Mouse (Mus musculus) megakaryocyte-erythroid progenitor cell, adult 5-6 weeks (primary cell): Measurements from ENCODE around the gene Rnf41. TPM values are rescaled to one million over a fixed set of nuclear protein-coding genes. Genes with fewer than 3 reads are reported as not detected.

Experiments used
- ATAC-seq: replicated peaks from 2 replicates; pipeline ENCODE4 v1.8.0; 2016; ENCODE audit warnings: mild to moderate bottlenecking, inconsistent platforms; ENCODE audit not compliant: severe bottlenecking, poor library complexity, low FRiP score, low TSS enrichment
- total RNA-seq, 2 experiments: library from RNA; stranded (forward) in 1 of 2; stranded (reverse) in 1 of 2; fragments of 200-1000, 215-1000 nt in 1 of 2; fragments of >200 nt in 1 of 2; fragmentation: Nextera tagmentation in 1 of 2; gene quantifications; 2 replicates each; pipeline ENCODE4 v1.2.3; 2014 to 2017

The Rnf41 gene
- total RNA-seq, 2 experiments from 2014 or later: 12.9 to 21.6 TPM

- ATAC-seq: no peak
These were observed 46.2 kb downstream of the Rnf41 start for GRCm38 (mm10) chr10:128457676-128458075.

DNA sequence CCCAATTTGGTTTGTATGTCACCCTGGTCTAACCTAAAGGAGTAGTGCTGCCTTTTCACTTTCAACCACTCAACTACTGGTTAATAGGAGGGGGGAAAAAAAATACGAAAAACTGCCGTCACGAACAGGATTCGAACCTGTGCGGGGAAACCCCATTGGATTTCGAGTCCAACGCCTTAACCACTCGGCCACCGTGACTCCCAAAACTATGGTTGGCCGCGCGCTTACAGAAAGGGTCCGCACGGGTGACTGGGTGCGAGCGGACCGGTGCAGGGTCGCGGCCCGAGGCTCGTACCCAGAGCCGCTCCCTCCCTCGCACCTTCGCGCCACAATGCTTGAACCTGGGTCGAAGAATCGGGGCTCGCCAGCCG lies 46.9 kb downstream of the Rnf41 start:
- peak; percentile 72 for ATAC-seq

DNA sequence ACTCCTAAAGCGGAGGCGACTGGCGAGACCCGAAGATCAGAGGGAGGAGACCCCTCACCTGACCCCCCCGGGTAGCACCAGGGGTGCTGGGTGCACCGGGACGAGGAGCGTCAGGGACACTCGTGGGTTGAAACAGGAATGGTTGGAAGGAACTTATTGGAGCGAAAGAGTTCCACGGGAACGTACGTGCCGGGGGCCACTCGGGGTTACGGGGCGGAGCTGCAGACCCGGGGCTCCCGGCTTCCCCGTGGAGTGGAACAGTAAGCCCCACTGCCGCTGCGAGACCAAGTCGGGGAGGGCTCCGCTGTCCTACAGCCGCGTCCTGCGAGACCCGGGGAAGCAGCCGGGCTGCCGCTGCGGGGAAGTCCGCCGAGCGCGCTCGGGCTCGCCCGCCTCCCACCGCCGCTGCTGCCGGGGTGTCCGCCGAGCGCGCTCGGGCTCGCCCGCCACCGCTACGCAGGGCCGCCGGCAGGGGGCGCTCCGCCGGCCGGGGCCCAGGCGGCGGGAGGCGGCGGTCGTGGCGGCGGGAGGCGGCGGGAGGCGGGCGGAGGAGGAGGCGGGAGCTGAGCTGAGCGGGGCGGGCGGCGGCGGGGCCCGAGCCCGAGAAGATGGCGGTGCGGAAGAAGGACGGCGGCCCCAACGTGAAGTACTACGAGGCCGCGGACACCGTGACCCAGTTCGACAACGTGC lies 47.4 kb downstream of the Rnf41 start, which contains the start of gene Smarcc2:
Gene Smarcc2 (plus strand): TSS at position 530 of the 690 bp plus-strand sequence.
- peak; percentile 50 for ATAC-seq

DNA sequence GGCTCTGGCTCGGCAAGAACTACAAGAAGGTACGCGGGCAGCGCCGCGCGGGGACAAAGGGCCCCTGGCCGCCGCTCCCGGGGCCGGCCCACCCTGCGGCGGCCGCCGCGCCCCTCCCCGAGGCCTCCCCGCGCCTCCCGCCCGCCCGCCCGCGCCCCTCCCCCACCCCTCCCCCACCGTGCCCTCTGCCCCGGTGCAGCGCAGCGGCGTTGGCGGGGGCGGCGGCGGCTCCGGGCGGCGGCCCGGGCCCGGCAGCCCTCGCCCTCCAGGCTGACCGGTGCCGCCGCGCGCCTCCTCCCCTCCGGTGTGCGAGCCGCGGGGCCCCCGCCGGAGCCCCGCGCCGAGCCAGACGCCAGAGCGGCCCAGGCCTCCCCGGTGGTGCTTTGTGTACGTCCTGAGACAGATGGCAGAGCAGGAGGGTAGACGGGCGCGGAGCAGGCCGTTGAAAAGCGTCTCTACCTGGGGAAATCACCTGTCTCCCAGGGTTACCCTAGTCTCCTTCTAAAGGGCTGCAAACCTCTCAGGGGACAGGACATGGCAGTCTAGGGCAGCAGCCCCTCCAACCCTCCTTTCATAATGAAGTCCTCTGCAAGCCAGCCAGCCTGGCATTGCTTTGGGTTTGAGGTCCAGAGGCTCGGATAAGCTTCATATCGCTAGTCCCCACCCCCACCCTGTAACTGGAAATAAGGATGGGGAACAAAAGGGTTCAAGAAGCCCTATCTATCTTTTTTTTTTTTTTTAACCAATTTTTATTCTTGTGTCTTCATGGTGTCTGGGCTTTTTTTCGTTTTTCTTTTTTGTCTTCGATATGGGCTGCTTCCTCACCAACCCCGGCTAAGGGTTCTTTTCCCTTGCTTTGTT lies 48.2 kb downstream of the Rnf41 start:
- peak; percentile 39; the same call in 1 of the 2 replicates for ATAC-seq

DNA sequence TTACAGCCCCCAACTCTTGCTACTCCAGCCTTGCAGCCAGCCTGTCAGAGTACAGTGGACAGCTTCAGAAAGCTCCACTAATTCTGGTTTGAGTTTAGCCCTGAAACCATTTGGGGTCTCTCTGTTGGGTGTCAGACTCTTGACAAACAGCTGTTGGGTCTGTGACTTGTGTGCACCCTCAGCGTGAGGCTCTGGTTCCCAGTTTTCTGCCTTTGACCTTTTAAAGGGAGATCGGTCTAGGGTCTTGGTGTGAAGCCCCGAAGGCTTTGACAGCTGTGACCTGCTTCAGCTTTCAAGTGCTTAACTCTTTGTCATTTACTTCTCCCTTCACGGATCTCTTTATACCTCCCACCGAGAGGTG lies 48.8 kb downstream of the Rnf41 start:
- no peak for ATAC-seq

GRCm38 (mm10) chr10:128474366-128474765 lies 62.9 kb downstream of the Rnf41 start:
- ATAC-seq: no peak

GRCm38 (mm10) chr10:128486370-128486769 lies 74.9 kb downstream of the Rnf41 start:
- ATAC-seq: no peak

DNA sequence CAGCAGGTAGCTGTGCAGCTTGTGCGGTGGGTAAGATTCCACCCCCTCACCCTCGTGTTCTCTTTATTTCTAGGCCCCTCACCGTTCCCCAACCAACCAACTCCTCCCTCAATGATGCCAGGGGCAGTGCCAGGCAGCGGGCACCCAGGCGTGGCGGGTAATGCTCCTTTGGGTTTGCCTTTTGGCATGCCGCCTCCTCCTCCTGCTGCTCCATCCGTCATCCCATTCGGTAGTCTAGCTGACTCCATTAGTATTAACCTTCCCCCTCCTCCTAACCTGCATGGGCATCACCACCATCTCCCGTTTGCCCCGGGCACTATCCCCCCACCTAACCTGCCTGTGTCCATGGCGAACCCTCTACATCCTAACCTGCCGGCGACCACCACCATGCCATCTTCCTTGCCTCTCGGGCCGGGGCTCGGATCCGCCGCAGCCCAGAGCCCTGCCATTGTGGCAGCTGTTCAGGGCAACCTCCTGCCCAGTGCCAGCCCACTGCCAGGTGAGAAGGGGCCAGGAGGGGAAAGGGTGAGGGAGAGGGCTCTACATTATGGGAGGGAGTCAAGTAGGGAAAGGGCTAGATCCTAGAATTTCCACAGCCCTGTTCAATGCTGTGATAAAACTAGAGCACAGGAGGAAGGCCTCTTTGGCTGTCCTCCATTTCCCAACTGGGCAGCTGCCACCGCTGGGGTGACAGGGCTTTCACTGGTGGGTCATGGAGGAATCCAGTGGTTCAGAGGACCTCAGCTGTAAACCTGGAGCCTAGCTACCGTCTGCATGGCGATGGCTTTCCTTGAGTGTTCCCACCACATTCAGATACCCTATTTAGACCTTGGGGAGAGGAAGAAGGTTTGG lies 76.6 kb downstream of the Rnf41 start:
- no peak for ATAC-seq

- ATAC-seq: no peak
These were observed 77.3 kb downstream of the Rnf41 start for GRCm38 (mm10) chr10:128488776-128489175.

DNA sequence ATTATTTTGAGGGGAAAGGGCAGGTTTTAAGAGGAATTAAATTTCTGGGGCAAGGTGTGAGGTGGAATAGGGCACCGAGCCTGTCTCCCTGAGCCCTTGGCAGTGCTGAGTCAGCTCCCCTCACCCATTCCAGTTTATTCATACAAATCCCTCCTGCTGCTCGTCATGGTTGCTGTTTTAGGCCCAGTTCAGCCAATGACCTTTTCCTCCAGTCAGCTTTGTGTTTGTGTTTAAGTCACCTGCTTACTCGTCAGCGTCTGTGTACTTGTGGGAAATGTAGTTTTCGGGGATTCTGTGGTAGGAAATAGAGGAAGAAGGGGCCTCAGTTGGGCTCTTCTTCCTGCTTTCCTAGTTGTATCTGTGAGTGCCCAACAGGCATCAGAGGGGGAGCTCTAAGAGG lies 77.9 kb downstream of the Rnf41 start:
- no peak for ATAC-seq

DNA sequence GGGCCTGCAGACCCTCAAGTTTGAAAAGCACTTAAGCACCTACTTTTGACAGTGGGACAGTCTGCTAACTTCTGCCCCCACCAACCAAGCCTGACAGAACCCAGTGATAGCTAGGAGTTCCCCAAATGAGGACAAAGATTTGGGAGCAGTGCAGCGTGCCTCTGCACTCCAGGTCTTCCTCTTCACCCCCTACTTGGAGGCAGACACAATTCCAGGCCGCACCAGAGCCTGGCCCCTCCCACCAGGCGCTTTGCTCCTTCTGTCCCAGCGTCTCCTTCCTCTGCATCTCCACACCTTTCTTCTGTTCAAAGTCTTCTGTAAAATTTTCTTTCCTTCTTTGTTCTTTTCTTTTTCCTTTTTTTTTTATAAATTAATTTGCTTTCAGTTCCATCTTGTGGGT lies 78.3 kb downstream of the Rnf41 start:
- no peak for ATAC-seq

DNA sequence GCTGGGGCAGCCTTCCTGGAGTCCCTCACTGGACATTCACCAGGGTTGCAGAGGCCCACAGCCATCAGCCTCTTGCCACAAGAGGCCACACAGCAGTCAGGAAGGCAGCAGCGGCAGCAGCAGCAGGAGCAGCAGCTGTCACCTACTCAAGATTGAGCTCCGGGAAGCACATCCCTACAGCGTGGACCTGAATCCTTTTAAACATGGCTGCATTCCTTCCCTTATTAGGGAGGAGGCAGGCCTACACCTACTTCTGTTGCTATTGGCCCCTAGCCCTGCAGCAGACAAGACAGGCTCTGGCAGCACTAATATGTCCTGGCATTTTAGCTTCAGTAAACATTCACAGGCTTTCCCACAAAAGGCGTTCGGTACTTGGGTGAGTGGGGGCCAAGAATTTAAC lies 78.8 kb downstream of the Rnf41 start:
- ATAC-seq: no peak

GRCm38 (mm10) chr10:128490912-128491311 lies 79.5 kb downstream of the Rnf41 start:
- ATAC-seq: no peak

Other genes with a start within 250 kb of the Rnf41 start
- gene Rbms2, start 231.4 kb upstream of the Rnf41 start, total RNA-seq (2014; fragmentation: Nextera tagmentation): 25.2 and 31.5 TPM in 2 replicates
- 9.1 and 10.9 TPM in 2 replicates for gene Rbms2, start 231.4 kb upstream of the Rnf41 start, total RNA-seq (2017)
- gene Gls2, start 217.2 kb upstream of the Rnf41 start, total RNA-seq (2014; fragmentation: Nextera tagmentation): 8.8 and 15.0 TPM in 2 replicates
- gene Gls2, start 217.2 kb upstream of the Rnf41 start, total RNA-seq (2017): 9.1 and 16.7 TPM in 2 replicates
- 37.3 and 44.4 TPM in 2 replicates for gene Spryd4, start 199.8 kb upstream of the Rnf41 start, total RNA-seq (2014; fragmentation: Nextera tagmentation)
- gene Spryd4, start 199.8 kb upstream of the Rnf41 start, total RNA-seq (2017): 31.2 and 39.7 TPM in 2 replicates
- 0.74 TPM in 1 of 2 replicates, not detected in the other for gene Mip, start 185.8 kb upstream of the Rnf41 start, total RNA-seq (2014; fragmentation: Nextera tagmentation)
- gene Mip, start 185.8 kb upstream of the Rnf41 start, total RNA-seq (2017): 1.6 TPM in 1 of 2 replicates, not detected in the other
- gene Timeless, start 179.6 kb upstream of the Rnf41 start, total RNA-seq (2014; fragmentation: Nextera tagmentation): 104 and 125 TPM in 2 replicates
- 105 and 128 TPM in 2 replicates for gene Timeless, start 179.6 kb upstream of the Rnf41 start, total RNA-seq (2017)
- 1.3 and 1.7 TPM in 2 replicates for gene Apon, start 157.6 kb upstream of the Rnf41 start, total RNA-seq (2014; fragmentation: Nextera tagmentation)
- gene Apon, start 157.6 kb upstream of the Rnf41 start, total RNA-seq (2017): not detected in 2 replicates
- not detected in 2 replicates for gene Apof, start 143.0 kb upstream of the Rnf41 start, total RNA-seq (2014; fragmentation: Nextera tagmentation)
- not detected in 2 replicates for gene Apof, start 143.0 kb upstream of the Rnf41 start, total RNA-seq (2017)
- gene Stat2, start 141.1 kb upstream of the Rnf41 start, total RNA-seq (2014; fragmentation: Nextera tagmentation): 24.3 and 35.7 TPM in 2 replicates
- gene Stat2, start 141.1 kb upstream of the Rnf41 start, total RNA-seq (2017): 8.1 and 9.0 TPM in 2 replicates
- not detected in 2 replicates for gene Il23a, start 112.9 kb upstream of the Rnf41 start, total RNA-seq (2014; fragmentation: Nextera tagmentation)
- gene Il23a, start 112.9 kb upstream of the Rnf41 start, total RNA-seq (2017): not detected in 2 replicates
- gene Pan2, start 108.3 kb upstream of the Rnf41 start, total RNA-seq (2014; fragmentation: Nextera tagmentation): 37.0 and 40.7 TPM in 2 replicates
- 14.2 and 18.0 TPM in 2 replicates for gene Pan2, start 108.3 kb upstream of the Rnf41 start, total RNA-seq (2017)
- gene Cnpy2, start 89.2 kb upstream of the Rnf41 start, total RNA-seq (2014; fragmentation: Nextera tagmentation): 62.8 and 95.5 TPM in 2 replicates
- 86.0 and 87.5 TPM in 2 replicates for gene Cnpy2, start 89.2 kb upstream of the Rnf41 start, total RNA-seq (2017)
- gene Cs, start 73.9 kb upstream of the Rnf41 start, total RNA-seq (2014; fragmentation: Nextera tagmentation): 226 and 251 TPM in 2 replicates
- 113 and 182 TPM in 2 replicates for gene Cs, start 73.9 kb upstream of the Rnf41 start, total RNA-seq (2017)
- gene Coq10a, start 42.7 kb upstream of the Rnf41 start, total RNA-seq (2014; fragmentation: Nextera tagmentation): 12.9 and 16.8 TPM in 2 replicates
- gene Coq10a, start 42.7 kb upstream of the Rnf41 start, total RNA-seq (2017): 8.8 and 10.9 TPM in 2 replicates
- gene Ankrd52, start 34.5 kb upstream of the Rnf41 start, total RNA-seq (2014; fragmentation: Nextera tagmentation): 62.2 and 68.5 TPM in 2 replicates
- 8.3 and 11.7 TPM in 2 replicates for gene Ankrd52, start 34.5 kb upstream of the Rnf41 start, total RNA-seq (2017)
- gene Slc39a5, start 10.4 kb upstream of the Rnf41 start, total RNA-seq (2014; fragmentation: Nextera tagmentation): not detected in 2 replicates
- not detected in 2 replicates for gene Slc39a5, start 10.4 kb upstream of the Rnf41 start, total RNA-seq (2017)
- 63.0 and 130 TPM in 2 replicates for gene Nabp2, start 165 bp upstream of the Rnf41 start, total RNA-seq (2014; fragmentation: Nextera tagmentation)
- 54.4 and 98.8 TPM in 2 replicates for gene Nabp2, start 165 bp upstream of the Rnf41 start, total RNA-seq (2017)
- 98.5 and 119 TPM in 2 replicates for gene Smarcc2, start 47.6 kb downstream of the Rnf41 start, total RNA-seq (2014; fragmentation: Nextera tagmentation)
- 62.9 and 73.3 TPM in 2 replicates for gene Smarcc2, start 47.6 kb downstream of the Rnf41 start, total RNA-seq (2017)
- gene Myl6, start 82.5 kb downstream of the Rnf41 start, total RNA-seq (2014; fragmentation: Nextera tagmentation): 655 and 828 TPM in 2 replicates
- 663 and 819 TPM in 2 replicates for gene Myl6, start 82.5 kb downstream of the Rnf41 start, total RNA-seq (2017)
- gene Myl6b, start 87.0 kb downstream of the Rnf41 start, total RNA-seq (2014; fragmentation: Nextera tagmentation): 3.7 and 6.3 TPM in 2 replicates
- gene Myl6b, start 87.0 kb downstream of the Rnf41 start, total RNA-seq (2017): 0.56 TPM in 1 of 2 replicates, not detected in the other
- 49.7 and 53.8 TPM in 2 replicates for gene Esyt1, start 114.2 kb downstream of the Rnf41 start, total RNA-seq (2014; fragmentation: Nextera tagmentation)
- 59.2 and 66.2 TPM in 2 replicates for gene Esyt1, start 114.2 kb downstream of the Rnf41 start, total RNA-seq (2017)
- 5.6 and 6.7 TPM in 2 replicates for gene Zc3h10, start 136.1 kb downstream of the Rnf41 start, total RNA-seq (2014; fragmentation: Nextera tagmentation)
- 8.3 and 10.2 TPM in 2 replicates for gene Zc3h10, start 136.1 kb downstream of the Rnf41 start, total RNA-seq (2017)
- gene Rpl41, start 137.6 kb downstream of the Rnf41 start, total RNA-seq (2014; fragmentation: Nextera tagmentation): 7,210 and 7,602 TPM in 2 replicates
- gene Rpl41, start 137.6 kb downstream of the Rnf41 start, total RNA-seq (2017): 3,211 and 3,934 TPM in 2 replicates
- 419 and 446 TPM in 2 replicates for gene Pa2g4, start 154.3 kb downstream of the Rnf41 start, total RNA-seq (2014; fragmentation: Nextera tagmentation)
- 426 and 489 TPM in 2 replicates for gene Pa2g4, start 154.3 kb downstream of the Rnf41 start, total RNA-seq (2017)
- 1.9 and 3.2 TPM in 2 replicates for gene Erbb3, start 178.0 kb downstream of the Rnf41 start, total RNA-seq (2014; fragmentation: Nextera tagmentation)
- 0.09 and 1.2 TPM in 2 replicates for gene Erbb3, start 178.0 kb downstream of the Rnf41 start, total RNA-seq (2017)
- gene Rps26, start 215.1 kb downstream of the Rnf41 start, total RNA-seq (2014; fragmentation: Nextera tagmentation): 3,309 and 3,313 TPM in 2 replicates
- 1,110 and 1,543 TPM in 2 replicates for gene Rps26, start 215.1 kb downstream of the Rnf41 start, total RNA-seq (2017)
- 0.25 and 0.26 TPM in 2 replicates for gene Ikzf4, start 234.3 kb downstream of the Rnf41 start, total RNA-seq (2014; fragmentation: Nextera tagmentation)
- 0.19 TPM in 1 of 2 replicates, not detected in the other for gene Ikzf4, start 234.3 kb downstream of the Rnf41 start, total RNA-seq (2017)